Mouse (Mus musculus): Measurements from ENCODE around the gene Psma6. TPM values are rescaled to one million over a fixed set of nuclear protein-coding genes. Genes with fewer than 3 reads are reported as not detected.

Psma6 gene
- polyA plus RNA-seq, 1 experiment: 119 TPM

- H3K4me3 ChIP-seq (replicated peaks; ENCODE audit: control insufficient read depth, low read depth, low read length): no peak overlapping the region
- H3K4me1 ChIP-seq (ENCODE audit: control insufficient read depth, insufficient read depth, low read length): peaks cover 3% of the 10 kb centered on the region
- no peak overlapping the region for H3K27ac ChIP-seq (ENCODE audit: control insufficient read depth, insufficient read depth, low read depth, low read length, poor library complexity)
- 66% methylated on average over 7 of the region's 7 CpGs for WGBS
- TF ChIP-seq CTCF (IDR thresholded peaks at IDR 0.05; ENCODE audit: control insufficient read depth, insufficient read depth, low read length): no peak
- TF ChIP-seq POLR2A (IDR thresholded peaks at IDR 0.05; ENCODE audit: borderline replicate concordance, control insufficient read depth, low read depth, low read length): no peak
Observed at GRCm38 (mm10) chr12:55426300-55426699, 42.3 kb downstream of the Psma6 start.

GRCm38 (mm10) chr12:55429201-55429600, 45.2 kb downstream of the Psma6 start:
- Histone ChIP-seq H3K4me1 (ENCODE audit: control insufficient read depth, insufficient read depth, low read length) (peaks cover 3% of the 10 kb centered on the region), H3K4me3 (replicated peaks; ENCODE audit: control insufficient read depth, low read depth, low read length) (no peak overlapping the region), H3K27ac (ENCODE audit: control insufficient read depth, insufficient read depth, low read depth, low read length, poor library complexity) (no peak overlapping the region)
- WGBS: 64% methylated on average over 8 of the region's 8 CpGs
- no peak for TF ChIP-seq CTCF (IDR thresholded peaks at IDR 0.05; ENCODE audit: control insufficient read depth, insufficient read depth, low read length)
- TF ChIP-seq POLR2A (IDR thresholded peaks at IDR 0.05; ENCODE audit: borderline replicate concordance, control insufficient read depth, low read depth, low read length): no peak

GRCm38 (mm10) chr12:55429956-55430355, 45.9 kb downstream of the Psma6 start:
- Histone ChIP-seq H3K4me3 (replicated peaks; ENCODE audit: control insufficient read depth, low read depth, low read length) (no peak overlapping the region), H3K4me1 (ENCODE audit: control insufficient read depth, insufficient read depth, low read length) (peaks cover 4% of the 10 kb centered on the region), H3K27ac (ENCODE audit: control insufficient read depth, insufficient read depth, low read depth, low read length, poor library complexity) (no peak overlapping the region)
- TF ChIP-seq CTCF (IDR thresholded peaks at IDR 0.05; ENCODE audit: control insufficient read depth, insufficient read depth, low read length): no peak
- TF ChIP-seq POLR2A (IDR thresholded peaks at IDR 0.05; ENCODE audit: borderline replicate concordance, control insufficient read depth, low read depth, low read length): no peak
- WGBS: 41% methylated on average over 4 of the region's 4 CpGs

DNA sequence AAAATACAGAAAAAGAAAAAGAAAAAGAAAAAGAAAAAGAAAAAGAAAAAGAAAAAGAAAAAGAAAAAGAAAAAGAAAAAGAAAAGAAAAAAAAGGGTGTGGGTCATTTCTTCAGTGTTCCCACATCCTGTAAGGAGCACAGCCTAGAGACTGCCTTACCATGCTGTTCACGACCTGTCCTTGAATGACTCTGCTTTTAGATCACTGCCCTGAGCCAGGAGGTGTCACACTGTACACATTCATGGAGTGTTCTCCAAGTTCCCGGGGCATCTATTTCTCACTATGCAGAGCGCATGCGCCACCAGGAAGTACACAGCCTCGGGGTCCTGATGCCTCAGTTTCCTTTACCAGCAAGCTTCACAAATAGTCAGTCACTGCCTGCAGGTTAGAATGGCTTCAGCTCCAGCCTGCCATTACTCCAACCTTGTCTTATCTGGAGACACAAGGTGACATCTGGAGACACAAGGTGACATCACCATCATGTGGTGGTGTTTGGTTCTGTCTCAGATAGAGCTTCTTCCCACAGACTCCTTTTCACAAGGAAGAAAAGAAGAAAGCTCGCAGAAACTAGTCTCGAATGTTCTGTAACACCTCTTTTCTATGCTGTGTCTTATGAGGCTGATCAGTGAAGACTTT, 48.4 kb downstream of the Psma6 start:
- 78% methylated on average over 7 of the region's 7 CpGs for WGBS
- H3K4me3 ChIP-seq (replicated peaks; ENCODE audit: control insufficient read depth, low read depth, low read length): no peak overlapping the region
- no peak for TF ChIP-seq CTCF (IDR thresholded peaks at IDR 0.05; ENCODE audit: control insufficient read depth, insufficient read depth, low read length)
- TF ChIP-seq POLR2A (IDR thresholded peaks at IDR 0.05; ENCODE audit: borderline replicate concordance, control insufficient read depth, low read depth, low read length): no peak
- H3K27ac ChIP-seq (ENCODE audit: control insufficient read depth, insufficient read depth, low read depth, low read length, poor library complexity): no peak overlapping the region
- H3K4me1 ChIP-seq (ENCODE audit: control insufficient read depth, insufficient read depth, low read length): peaks cover 4% of the 10 kb centered on the region

DNA sequence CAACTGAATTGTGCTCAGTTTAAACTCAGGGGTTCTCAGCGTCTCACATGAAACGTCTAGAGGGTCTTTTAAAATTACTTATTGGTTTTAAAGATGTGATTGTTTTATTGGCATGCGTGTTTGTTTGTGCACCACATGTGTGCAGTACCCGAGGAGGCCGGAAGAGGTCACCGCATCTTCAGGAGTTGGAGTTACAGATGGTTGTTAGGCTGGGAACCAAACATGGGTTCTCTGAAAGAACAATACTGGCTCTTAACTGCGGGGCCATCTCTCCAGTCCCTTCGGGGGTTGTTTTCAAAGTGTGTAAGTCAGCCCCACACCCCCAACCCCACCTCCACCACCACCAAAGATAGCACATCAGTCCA, 48.9 kb downstream of the Psma6 start:
- WGBS: 89% methylated on average over 8 of the region's 8 CpGs
- Histone ChIP-seq H3K4me3 (replicated peaks; ENCODE audit: control insufficient read depth, low read depth, low read length) (no peak overlapping the region), H3K4me1 (ENCODE audit: control insufficient read depth, insufficient read depth, low read length) (peaks cover 5% of the 10 kb centered on the region), H3K27ac (ENCODE audit: control insufficient read depth, insufficient read depth, low read depth, low read length, poor library complexity) (no peak overlapping the region)
- TF ChIP-seq POLR2A (IDR thresholded peaks at IDR 0.05; ENCODE audit: borderline replicate concordance, control insufficient read depth, low read depth, low read length) (no peak), CTCF (IDR thresholded peaks at IDR 0.05; ENCODE audit: control insufficient read depth, insufficient read depth, low read length) (no peak)

GRCm38 (mm10) chr12:55433802-55434435, 49.9 kb downstream of the Psma6 start:
- Histone ChIP-seq H3K4me3 (replicated peaks; ENCODE audit: control insufficient read depth, low read depth, low read length) (no peak overlapping the region), H3K4me1 (ENCODE audit: control insufficient read depth, insufficient read depth, low read length) (peaks cover 10% of the 10 kb centered on the region), H3K27ac (ENCODE audit: control insufficient read depth, insufficient read depth, low read depth, low read length, poor library complexity) (peak overlapping the region; percentile 54)
- 22% methylated on average over 8 of the region's 8 CpGs for WGBS
- TF ChIP-seq POLR2A (IDR thresholded peaks at IDR 0.05; ENCODE audit: borderline replicate concordance, control insufficient read depth, low read depth, low read length) (no peak), CTCF (IDR thresholded peaks at IDR 0.05; ENCODE audit: control insufficient read depth, insufficient read depth, low read length) (no peak)

- 76% methylated on average over 1 of the region's 1 CpGs for WGBS
- peaks cover 12% of the 10 kb centered on the region for H3K4me1 ChIP-seq (ENCODE audit: control insufficient read depth, insufficient read depth, low read length)
Observed at GRCm38 (mm10) chr12:55435080-55435479, 51.1 kb downstream of the Psma6 start.

GRCm38 (mm10) chr12:55437122-55437826, 53.3 kb downstream of the Psma6 start:
- Histone ChIP-seq H3K4me3 (replicated peaks; ENCODE audit: control insufficient read depth, low read depth, low read length) (no peak overlapping the region), H3K4me1 (ENCODE audit: control insufficient read depth, insufficient read depth, low read length) (peaks cover 15% of the 10 kb centered on the region)
- WGBS: 39% methylated on average over 13 of the region's 13 CpGs

More at GRCm38 (mm10) chr12:55435080-55435479, 51.1 kb downstream of the Psma6 start:
- H3K27ac ChIP-seq (ENCODE audit: control insufficient read depth, insufficient read depth, low read depth, low read length, poor library complexity): no peak overlapping the region
- TF ChIP-seq CTCF (IDR thresholded peaks at IDR 0.05; ENCODE audit: control insufficient read depth, insufficient read depth, low read length) (no peak), POLR2A (IDR thresholded peaks at IDR 0.05; ENCODE audit: borderline replicate concordance, control insufficient read depth, low read depth, low read length) (no peak)
- H3K4me3 ChIP-seq (replicated peaks; ENCODE audit: control insufficient read depth, low read depth, low read length): no peak overlapping the region

More at GRCm38 (mm10) chr12:55437122-55437826, 53.3 kb downstream of the Psma6 start:
- peak overlapping the region; percentile 41 for H3K27ac ChIP-seq (ENCODE audit: control insufficient read depth, insufficient read depth, low read depth, low read length, poor library complexity)
- TF ChIP-seq POLR2A (IDR thresholded peaks at IDR 0.05; ENCODE audit: borderline replicate concordance, control insufficient read depth, low read depth, low read length): no peak
- no peak for TF ChIP-seq CTCF (IDR thresholded peaks at IDR 0.05; ENCODE audit: control insufficient read depth, insufficient read depth, low read length)
